Comparison of ENCODE assay signal across 8 mouse cellular contexts in genomic region chr2:30134378-30134711, GRCm38 (mm10). TPM values are rescaled to one million over a fixed set of nuclear protein-coding genes. Genes with fewer than 3 reads are reported as not detected.
DNase-seq lines count a peak whose midpoint lies in the region; ATAC-seq lines count a peak whose summit lies in the region.

No protein-coding gene starts in this region.

- H3K4me3 ChIP-seq in heart, embryonic 12.5 days, result peak overlapping the region; percentile 92
- H3K4me3 ChIP-seq in hindbrain, embryonic 14.5 days (replicated peaks; ENCODE audit: low read length), result peak overlapping the region; percentile 76
- peak overlapping the region; percentile 91 for H3K4me3 ChIP-seq in macrophage (ENCODE audit: inconsistent target)

- DNase-seq in heart, postnatal 4 days, result no peak
- peak; percentile 31 for DNase-seq in NIH3T3 (ENCODE audit: low read depth)
- DNase-seq in hindbrain, embryonic 14.5 days (ENCODE audit: low spot score), result no peak
- DNase-seq in layer of hippocampus, adult 8-10 months (ENCODE audit: low spot score in 2 of 2), result no peak
- no peak for DNase-seq in thymus, adult 18-20 months
- DNase-seq in layer of hippocampus, postnatal 14 days (ENCODE audit: low spot score in 2 of 2), result no peak

- H3K79me2 ChIP-seq in macrophage (ENCODE audit: inconsistent target), result peaks cover 54% of the 10 kb centered on the region

- H3K27ac ChIP-seq in heart, embryonic 12.5 days (ENCODE audit: poor library complexity, severe bottlenecking), result peak overlapping the region; percentile 82
- H3K27ac ChIP-seq in hindbrain, embryonic 14.5 days, result peak overlapping the region; percentile 81; the same call in 1 of the 2 replicates
- H3K27ac ChIP-seq in macrophage, result peak overlapping the region; percentile 95

- H3K36me3 ChIP-seq in heart, embryonic 12.5 days, result peaks cover 35% of the 10 kb centered on the region
- H3K36me3 ChIP-seq in hindbrain, embryonic 14.5 days (replicated peaks; ENCODE audit: control insufficient read depth, insufficient read depth), result peaks cover 39% of the 10 kb centered on the region
- H3K36me3 ChIP-seq in macrophage (ENCODE audit: inconsistent target), result peaks cover 27% of the 10 kb centered on the region

- peaks cover 22% of the 10 kb centered on the region for H3K4me1 ChIP-seq in heart, embryonic 12.5 days (replicated peaks)
- peaks cover 14% of the 10 kb centered on the region; the same call in 1 of the 2 replicates for H3K4me1 ChIP-seq in hindbrain, embryonic 14.5 days (replicated peaks; ENCODE audit: control insufficient read depth, insufficient read depth, low read length)

- ATAC-seq in heart, embryonic 12.5 days (ENCODE audit: insufficient number of reproducible peaks, low FRiP score), result no peak
- ATAC-seq in hindbrain, embryonic 14.5 days (ENCODE audit: low FRiP score), result no peak

- H3K9ac ChIP-seq in heart, embryonic 12.5 days, result peak overlapping the region; percentile 91
- peak overlapping the region; percentile 82 for H3K9ac ChIP-seq in hindbrain, embryonic 14.5 days

- no peaks in the 10 kb centered on the region for H3K9me3 ChIP-seq in heart, embryonic 12.5 days (replicated peaks)
- no peaks in the 10 kb centered on the region for H3K9me3 ChIP-seq in hindbrain, embryonic 14.5 days (ENCODE audit: control insufficient read depth, low read length)

- H3K27me3 ChIP-seq in heart, embryonic 12.5 days (replicated peaks), result 0 out of 2 replicates have a peak, but pooled peaks cover 2% of the 10 kb centered on the region
- no peaks in the 10 kb centered on the region for H3K27me3 ChIP-seq in hindbrain, embryonic 14.5 days (ENCODE audit: control insufficient read depth, insufficient read depth, low read length)

- WGBS in heart, embryonic 12.5 days, result 29% methylated on average over 6 of the region's 6 CpGs
- WGBS in hindbrain, embryonic 14.5 days, result 27% methylated on average over 6 of the region's 6 CpGs
- WGBS in macrophage (ENCODE audit: missing documents), result 0% methylated on average over 6 of the region's 6 CpGs

- H3K4me2 ChIP-seq in heart, embryonic 12.5 days, result peak overlapping the region; percentile 96
- peak overlapping the region; percentile 66 for H3K4me2 ChIP-seq in hindbrain, embryonic 14.5 days (replicated peaks)

RNA-seq across cellular contexts. Expression of gene Tbc1d13, which starts 0.8 kb away (rescaled TPM):
- 5.4 and 5.8 TPM in 2 replicates for polyA plus RNA-seq in heart, embryonic 12.5 days (2016; fragmentation: Nextera tagmentation; extraction: Ambion mirVana)
- 10 to 100 TPM; 23.9 to 27.4 TPM for total RNA-seq in heart, postnatal 4 days (2021)
- 18.7 and 18.8 TPM in 2 replicates for polyA plus RNA-seq in hindbrain, embryonic 14.5 days (2014; fragmentation: Nextera tagmentation; extraction: Ambion mirVana)
- total RNA-seq in macrophage (2018; cell fraction: chromatin; rRNA removed), result 100 to 1,000 TPM in 21 of 26 experiments, 10 to 100 TPM in 5; 54.1 to 618 (median 298) TPM
- 100 to 1,000 TPM in 22 of 26 experiments, 10 to 100 TPM in 4; 77.7 to 267 (median 143) TPM for total RNA-seq in macrophage (2018; cell fraction: cytosol; rRNA removed)
- total RNA-seq in macrophage (2018; cell fraction: nucleus; rRNA removed), result 100 to 1,000 TPM in 21 of 26 experiments, 10 to 100 TPM in 5; 46.8 to 407 (median 237) TPM
- polyA plus RNA-seq in macrophage (2018), result 79.6 to 115 TPM (median 108 TPM) in 3 replicates
- 10 to 100 TPM; 49.6 to 61.9 (median 58.5) TPM for total RNA-seq in layer of hippocampus, adult 8-10 months (2022)
- 10 to 100 TPM; 71.7 to 74.4 TPM for total RNA-seq in layer of hippocampus, postnatal 14 days (2021)

RNA-seq across cellular contexts. Expression of gene Zer1, which starts 10.0 kb away (rescaled TPM):
- polyA plus RNA-seq in heart, embryonic 12.5 days (2016; fragmentation: Nextera tagmentation; extraction: Ambion mirVana), result 5.7 and 6.1 TPM in 2 replicates
- 10 to 100 TPM; 24.3 to 24.9 TPM for total RNA-seq in heart, postnatal 4 days (2021)
- polyA plus RNA-seq in hindbrain, embryonic 14.5 days (2014; fragmentation: Nextera tagmentation; extraction: Ambion mirVana), result 13.2 and 16.0 TPM in 2 replicates
- total RNA-seq in macrophage (2018; cell fraction: chromatin; rRNA removed), result 10 to 100 TPM in 20 of 26 experiments, 1 to 10 TPM in 6; 1.7 to 60.0 (median 27.9) TPM
- total RNA-seq in macrophage (2018; cell fraction: cytosol; rRNA removed), result 10 to 100 TPM in 6 of 26 experiments, 1 to 10 TPM in 20; 4.5 to 15.2 (median 7.5) TPM
- 10 to 100 TPM in 16 of 26 experiments, 1 to 10 TPM in 10; 3.2 to 46.3 (median 15.2) TPM for total RNA-seq in macrophage (2018; cell fraction: nucleus; rRNA removed)
- polyA plus RNA-seq in macrophage (2018), result 5.5 to 11.1 TPM (median 6.9 TPM) in 3 replicates
- 100 to 1,000 TPM; 173 to 203 (median 195) TPM for total RNA-seq in layer of hippocampus, adult 8-10 months (2022)
- 100 to 1,000 TPM; 160 to 173 TPM for total RNA-seq in layer of hippocampus, postnatal 14 days (2021)

RNA-seq across cellular contexts. Expression of gene Endog, which starts 36.9 kb away (rescaled TPM):
- polyA plus RNA-seq in heart, embryonic 12.5 days (2016; fragmentation: Nextera tagmentation; extraction: Ambion mirVana), result 37.0 and 39.7 TPM in 2 replicates
- 10 to 100 TPM; 44.4 to 48.9 TPM for total RNA-seq in heart, postnatal 4 days (2021)
- polyA plus RNA-seq in hindbrain, embryonic 14.5 days (2014; fragmentation: Nextera tagmentation; extraction: Ambion mirVana), result 29.8 and 31.0 TPM in 2 replicates
- 1 to 10 TPM in 12 of 26 experiments, under 1 TPM in 4, not detected in 10; 0.71 to 4.0 (median 1.4) TPM for total RNA-seq in macrophage (2018; cell fraction: chromatin; rRNA removed)
- 1 to 10 TPM; 3.0 to 7.5 (median 5.0) TPM for total RNA-seq in macrophage (2018; cell fraction: cytosol; rRNA removed)
- 1 to 10 TPM in 17 of 26 experiments, under 1 TPM in 7, not detected in 2; 0.60 to 5.1 (median 1.8) TPM for total RNA-seq in macrophage (2018; cell fraction: nucleus; rRNA removed)
- polyA plus RNA-seq in macrophage (2018), result 1.2 to 5.8 TPM (median 3.8 TPM) in 3 replicates
- 10 to 100 TPM; 18.7 to 28.3 (median 21.4) TPM for total RNA-seq in layer of hippocampus, adult 8-10 months (2022)
- 10 to 100 TPM; 21.7 to 24.4 TPM for total RNA-seq in layer of hippocampus, postnatal 14 days (2021)

RNA-seq across cellular contexts. Expression of gene Zdhhc12, which starts 40.9 kb away (rescaled TPM):
- 49.8 and 50.4 TPM in 2 replicates for polyA plus RNA-seq in heart, embryonic 12.5 days (2016; fragmentation: Nextera tagmentation; extraction: Ambion mirVana)
- total RNA-seq in heart, postnatal 4 days (2021), result 10 to 100 TPM in 1 of 2 experiments, 1 to 10 TPM in 1; 7.8 to 10.6 TPM
- 27.2 TPM in 2 replicates for polyA plus RNA-seq in hindbrain, embryonic 14.5 days (2014; fragmentation: Nextera tagmentation; extraction: Ambion mirVana)
- total RNA-seq in macrophage (2018; cell fraction: chromatin; rRNA removed), result 10 to 100 TPM in 12 of 26 experiments, 1 to 10 TPM in 14; 1.8 to 20.8 (median 9.3) TPM
- total RNA-seq in macrophage (2018; cell fraction: cytosol; rRNA removed), result 10 to 100 TPM; 10.0 to 28.7 (median 21.6) TPM
- total RNA-seq in macrophage (2018; cell fraction: nucleus; rRNA removed), result 10 to 100 TPM in 21 of 26 experiments, 1 to 10 TPM in 5; 6.8 to 33.9 (median 16.4) TPM
- 10.5 to 24.6 TPM (median 20.1 TPM) in 3 replicates for polyA plus RNA-seq in macrophage (2018)
- total RNA-seq in layer of hippocampus, adult 8-10 months (2022), result 10 to 100 TPM in 2 of 4 experiments, 1 to 10 TPM in 2; 7.3 to 14.0 (median 10.4) TPM
- total RNA-seq in layer of hippocampus, postnatal 14 days (2021), result 10 to 100 TPM; 14.7 TPM

RNA-seq across cellular contexts. Expression of gene Spout1, which starts 43.9 kb away (rescaled TPM):
- 34.8 and 35.5 TPM in 2 replicates for polyA plus RNA-seq in heart, embryonic 12.5 days (2016; fragmentation: Nextera tagmentation; extraction: Ambion mirVana)
- total RNA-seq in heart, postnatal 4 days (2021), result 10 to 100 TPM in 1 of 2 experiments, 1 to 10 TPM in 1; 8.4 to 10.7 TPM
- 55.4 and 58.8 TPM in 2 replicates for polyA plus RNA-seq in hindbrain, embryonic 14.5 days (2014; fragmentation: Nextera tagmentation; extraction: Ambion mirVana)
- total RNA-seq in macrophage (2018; cell fraction: chromatin; rRNA removed), result 10 to 100 TPM in 19 of 26 experiments, 1 to 10 TPM in 7; 4.9 to 43.0 (median 22.3) TPM
- 10 to 100 TPM; 11.3 to 31.1 (median 20.5) TPM for total RNA-seq in macrophage (2018; cell fraction: cytosol; rRNA removed)
- 10 to 100 TPM in 16 of 26 experiments, 1 to 10 TPM in 10; 4.4 to 32.8 (median 13.7) TPM for total RNA-seq in macrophage (2018; cell fraction: nucleus; rRNA removed)
- polyA plus RNA-seq in macrophage (2018), result 15.1 to 33.4 TPM (median 17.6 TPM) in 3 replicates
- total RNA-seq in layer of hippocampus, adult 8-10 months (2022), result 10 to 100 TPM; 32.9 to 40.2 (median 35.2) TPM
- total RNA-seq in layer of hippocampus, postnatal 14 days (2021), result 10 to 100 TPM; 30.8 to 34.4 TPM

Comparison
In these comparisons a context has a peak if more than half of its experiments do, and no peak if none do; other contexts are left out.
1. RNA of gene Zer1, which starts 10.0 kb away (total RNA-seq): 173 to 203 TPM in layer of hippocampus, adult 8-10 months and 160 to 173 TPM in layer of hippocampus, postnatal 14 days; 24.3 to 24.9 TPM in heart, postnatal 4 days; every median in the first group is over 4 times any median in the second.
2. Peak in every context shown above with its lines, with median percentiles within 50 percentile points of each other: H3K27ac ChIP-seq and H3K4me3 ChIP-seq.